ENCODE assay signal across 9 mouse cellular contexts in genomic region chr16:91269468-91270211, GRCm38 (mm10). TPM values are rescaled to one million over a fixed set of nuclear protein-coding genes. Genes with fewer than 3 reads are reported as not detected.
DNase-seq lines count a peak whose midpoint lies in the region; ATAC-seq and TF ChIP-seq lines count a peak whose summit lies in the region.
"Had no signal": no experiment of that assay in that cellular context is flagged by ENCODE, and none has a peak within 500 bp of the region (broad histone marks: within the 10 kb centered on the region; RNA-seq: fewer than 3 reads in every experiment).

Gene Olig1, plus strand, starts transcription at chr16:91269772.

- TF ChIP-seq POLR2A in olfactory bulb, adult 2 months (IDR thresholded peaks at IDR 0.05; ENCODE audit: insufficient read depth, low read depth, low read length): 0 out of 2 replicates have a peak, but pooled peaks have one; percentile 29

- TF ChIP-seq EP300 in heart, postnatal 0 days (IDR thresholded peaks at IDR 0.05; ENCODE audit: low read depth): no peak
- no peak for TF ChIP-seq EP300 in liver, embryonic 14.5 days (IDR thresholded peaks at IDR 0.05; ENCODE audit: low read depth)

- H3K4me1 ChIP-seq in forebrain, embryonic 14.5 days (ENCODE audit: control insufficient read depth, insufficient read depth, low read length): peaks cover 17% of the 10 kb centered on the region
- no peaks in the 10 kb centered on the region for H3K4me1 ChIP-seq in heart, postnatal 0 days (ENCODE audit: control insufficient read depth, insufficient read depth)
- H3K4me1 ChIP-seq in liver, embryonic 14.5 days (replicated peaks; ENCODE audit: control insufficient read depth in 2 of 2, insufficient read depth in 2 of 2, low read length in 1 of 2): no peaks in the 10 kb centered on the region
- peaks cover 20% of the 10 kb centered on the region for H3K4me1 ChIP-seq in olfactory bulb, adult 2 months (ENCODE audit: control insufficient read depth, insufficient read depth, low read length)

- under 1% methylated on average over 64 of the region's 64 CpGs for WGBS in forebrain, embryonic 14.5 days
- under 1% methylated on average over 61 of the region's 64 CpGs for WGBS in heart, postnatal 0 days
- 2% methylated on average over 64 of the region's 64 CpGs for WGBS in liver, embryonic 14.5 days (ENCODE audit: insufficient replicate concordance)
- whole genome bisulfite sequencing in olfactory bulb, adult 2 months: under 1% methylated on average over 64 of the region's 64 CpGs

- H3K27ac ChIP-seq in forebrain, embryonic 14.5 days (ENCODE audit: low read depth, low read length): no peak within 1 kb of the TSS
- H3K27ac ChIP-seq in heart, postnatal 0 days (ENCODE audit: low read depth): no peak within 1 kb of the TSS
- H3K27ac ChIP-seq in liver, embryonic 14.5 days: no peak within 1 kb of the TSS
- H3K27ac ChIP-seq in olfactory bulb, adult 2 months (ENCODE audit: insufficient read depth, low read depth, low read length): no peak within 1 kb of the TSS

- no peak for TF ChIP-seq CTCF in heart, postnatal 0 days (IDR thresholded peaks at IDR 0.05; ENCODE audit: low read depth)
- no peak for TF ChIP-seq CTCF in liver, embryonic 14.5 days (IDR thresholded peaks at IDR 0.05; ENCODE audit: low read depth)
- no peak for TF ChIP-seq CTCF in olfactory bulb, adult 2 months (IDR thresholded peaks at IDR 0.05; ENCODE audit: insufficient read depth, low read depth, low read length)

- peak within 1 kb of the TSS; percentile 90 for H3K4me2 ChIP-seq in forebrain, embryonic 14.5 days (ENCODE audit: low read length)
- peak within 1 kb of the TSS; percentile 60 for H3K4me2 ChIP-seq in heart, postnatal 0 days (ENCODE audit: low read depth, low read length)
- peak within 1 kb of the TSS; percentile 32 for H3K4me2 ChIP-seq in liver, embryonic 14.5 days (ENCODE audit: low read depth)

- peaks cover 91% of the 10 kb centered on the region for H3K27me3 ChIP-seq in forebrain, embryonic 14.5 days (replicated peaks; ENCODE audit: control insufficient read depth, insufficient read depth, low read length)
- H3K27me3 ChIP-seq in heart, postnatal 0 days (ENCODE audit: control insufficient read depth, insufficient read depth, low read length): peaks cover 94% of the 10 kb centered on the region
- H3K27me3 ChIP-seq in liver, embryonic 14.5 days (ENCODE audit: control insufficient read depth, insufficient read depth, low read length): peaks cover 69% of the 10 kb centered on the region

- no peaks in the 10 kb centered on the region for H3K9me3 ChIP-seq in forebrain, embryonic 14.5 days (replicated peaks; ENCODE audit: control insufficient read depth, low read length)
- no peaks in the 10 kb centered on the region for H3K9me3 ChIP-seq in heart, postnatal 0 days (replicated peaks; ENCODE audit: control insufficient read depth, low read length)
- H3K9me3 ChIP-seq in liver, embryonic 14.5 days (ENCODE audit: control insufficient read depth, low read length): no peaks in the 10 kb centered on the region

- peak; percentile 93 for ATAC-seq in forebrain, embryonic 14.5 days
- ATAC-seq in heart, postnatal 0 days (ENCODE audit: insufficient read depth, low read depth): peak; percentile 92
- ATAC-seq in liver, embryonic 14.5 days (ENCODE audit: insufficient read depth): peak; percentile 35; the same call in 1 of the 2 replicates
- ATAC-seq in inflammation-experienced regulatory T-cells, adult 6 months: no peak

- peak within 1 kb of the TSS; percentile 43 for H3K4me3 ChIP-seq in forebrain, embryonic 14.5 days (ENCODE audit: low read depth, low read length)
- H3K4me3 ChIP-seq in heart, postnatal 0 days (ENCODE audit: low read depth, low read length): peak within 1 kb of the TSS; percentile 38
- 0 out of 4 replicates have a peak within 1 kb of the TSS, but pooled peaks of 1 of the 2 experiments have one; percentile 1 for H3K4me3 ChIP-seq in liver, embryonic 14.5 days (ENCODE audit: insufficient read depth in 1 of 2, low read depth in 2 of 2, low read length in 2 of 2)
- H3K4me3 ChIP-seq in olfactory bulb, adult 2 months (ENCODE audit: insufficient read depth, low read depth, low read length): peak within 1 kb of the TSS; percentile 48

- DNase-seq in urinary bladder, adult 2 months (ENCODE audit: low spot score): peak; percentile 30
- no peak for DNase-seq in urinary bladder, postnatal 4 days (ENCODE audit: low spot score in 2 of 2)
- peak; percentile 76 for DNase-seq in forebrain, embryonic 14.5 days (ENCODE audit: low spot score)
- peak; percentile 20 for DNase-seq in heart, postnatal 0 days (ENCODE audit: low spot score)
- DNase-seq in kidney, postnatal 4 days: peak; percentile 45 to 64
- no peak for DNase-seq in liver, embryonic 14.5 days (ENCODE audit: low read depth in 3 of 3, low spot score in 3 of 3)

- peak within 1 kb of the TSS; percentile 10; the same call in 1 of the 2 replicates for H3K9ac ChIP-seq in forebrain, embryonic 14.5 days (ENCODE audit: low read length)
- H3K9ac ChIP-seq in heart, postnatal 0 days (replicated peaks; ENCODE audit: low read depth, low read length): no peak within 1 kb of the TSS
- H3K9ac ChIP-seq in liver, embryonic 14.5 days (replicated peaks): no peak within 1 kb of the TSS

- no peaks in the 10 kb centered on the region for H3K36me3 ChIP-seq in forebrain, embryonic 14.5 days (ENCODE audit: control insufficient read depth, insufficient read depth, low read length)
- H3K36me3 ChIP-seq in heart, postnatal 0 days (replicated peaks; ENCODE audit: control insufficient read depth, insufficient read depth, low read length): no peaks in the 10 kb centered on the region
- H3K36me3 ChIP-seq in liver, embryonic 14.5 days (replicated peaks; ENCODE audit: control insufficient read depth, insufficient read depth, low read depth): no peaks in the 10 kb centered on the region

RNA-seq across cellular contexts. Expression of gene Olig1, which starts in this region (rescaled TPM):
- polyA plus RNA-seq in urinary bladder, adult 2 months (2012; rRNA removed): 0.19 and 0.25 TPM in 2 replicates
- 18.0 and 31.1 TPM in 2 replicates for polyA plus RNA-seq in forebrain, embryonic 14.5 days (2014; fragmentation: Nextera tagmentation; extraction: Ambion mirVana)
- total RNA-seq in heart, postnatal 0 days (2014; rRNA removed; ENCODE audit: low replicate concordance): not detected in 2 replicates
- polyA plus RNA-seq in heart, postnatal 0 days (2015; fragmentation: Nextera tagmentation; extraction: Ambion mirVana): 0.07 TPM in 1 of 2 replicates, not detected in the other
- 0.04 TPM in 1 of 2 replicates, not detected in the other for polyA plus RNA-seq in liver, embryonic 14.5 days (2012; rRNA removed)
- not detected in 2 replicates for polyA plus RNA-seq in liver, embryonic 14.5 days (2014; fragmentation: Nextera tagmentation; extraction: Ambion mirVana)
- not detected in 2 replicates for polyA plus RNA-seq in olfactory bulb, adult 2 months (2012; ENCODE audit: insufficient read depth, insufficient read length, low replicate concordance, missing spikeins)
- polyA plus RNA-seq in inflammation-experienced regulatory T-cells, adult 6 months (2017; shearing (Covaris generic)): not detected
- total RNA-seq: CH12.LX had no signal

Comparison
In these comparisons a context has a peak if more than half of its experiments do, and no peak if none do; other contexts are left out.
1. Peak in DNase-seq in urinary bladder, adult 2 months; RNA of the gene not detected or under 1 TPM.
2. Peak in DNase-seq, ATAC-seq, H3K4me3 ChIP-seq and H3K4me2 ChIP-seq in heart, postnatal 0 days; RNA of the gene not detected or under 1 TPM.
3. Peak in ATAC-seq and H3K4me2 ChIP-seq in liver, embryonic 14.5 days; RNA of the gene not detected or under 1 TPM.
4. DNase-seq: peak in forebrain, embryonic 14.5 days (single experiment) and kidney, postnatal 4 days (2 of 2); none in urinary bladder, postnatal 4 days (0 of 2) and liver, embryonic 14.5 days (0 of 3).
5. H3K4me2 ChIP-seq: peak in every context shown above with its lines; median percentile 90 in forebrain, embryonic 14.5 days; 60 in heart, postnatal 0 days; 32 in liver, embryonic 14.5 days.